Mouse (Mus musculus) E14TG2a.4 (cell line): ENCODE measurements around the gene Znrf1.

Source experiments
- CTCF ChIP-seq: conservative IDR thresholded peaks from 2 replicates; pipeline ENCODE4 v1.5.1; 2014; ENCODE audit warnings: low read length
- NANOG ChIP-seq: IDR thresholded peaks from 2 replicates; pipeline ENCODE4 v1.6.1; 2014; ENCODE audit warnings: borderline replicate concordance, low read length, mixed read lengths
- POU5F1 ChIP-seq: IDR thresholded peaks from 2 replicates; pipeline ENCODE4 v1.6.1; 2014; ENCODE audit warnings: low read length, borderline replicate concordance

GRCm38 (mm10) chr8:111632976-111633375, 97.1 kb downstream of the Znrf1 start:
- no peak for TF ChIP-seq CTCF
- TF ChIP-seq NANOG = no peak
- TF ChIP-seq POU5F1 = no peak
